Mouse (Mus musculus) left cerebral cortex, postnatal 36 days (tissue): ENCODE results near the gene Cdiptos. TPM values are rescaled to one million over a fixed set of nuclear protein-coding genes. Genes with fewer than 3 reads are reported as not detected.

Experiments used
- DNase-seq, 2 experiments: peaks; one replicate each; pipeline ENCODE4 v3.0.0; 2021 to 2022; ENCODE audit warnings: low spot score in 2 of 2, mixed read lengths in 1 of 2
- intact Hi-C: fragments of 180-260 bp; cut with DNase I; formaldehyde crosslinking; loops from one replicate; pipeline ENCODE4 v1.15.1; 2025
- total RNA-seq, 2 experiments: library from RNA; stranded (reverse); gene quantifications; 2 replicates each; pipeline ENCODE4 v1.2.3; 2021

Cdiptos gene
- total RNA-seq, 2 experiments from 2014 or later = not detected

DNA sequence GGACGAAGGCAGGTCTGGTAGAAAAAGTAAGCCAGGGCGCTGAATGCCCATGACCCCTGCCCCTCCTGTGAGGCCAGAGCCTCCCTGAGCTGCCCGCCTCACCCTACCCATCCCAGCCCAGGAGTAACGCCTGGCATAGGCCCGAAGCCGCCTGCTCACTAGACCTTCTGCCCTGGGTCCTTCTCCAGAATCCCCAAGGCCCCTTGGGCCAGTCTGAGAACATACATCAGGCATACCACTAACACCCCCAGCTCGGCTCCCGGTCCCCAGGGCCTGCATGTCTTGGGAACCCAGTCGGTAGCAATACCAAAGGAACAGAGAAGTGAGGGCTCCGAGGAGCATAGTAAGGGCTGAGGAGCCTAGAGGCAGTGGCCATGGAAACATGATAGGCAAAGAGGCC is 27.3 kb downstream of the Cdiptos start:
- intact Hi-C loops = no loop called here
- DNase-seq = no peak

DNA sequence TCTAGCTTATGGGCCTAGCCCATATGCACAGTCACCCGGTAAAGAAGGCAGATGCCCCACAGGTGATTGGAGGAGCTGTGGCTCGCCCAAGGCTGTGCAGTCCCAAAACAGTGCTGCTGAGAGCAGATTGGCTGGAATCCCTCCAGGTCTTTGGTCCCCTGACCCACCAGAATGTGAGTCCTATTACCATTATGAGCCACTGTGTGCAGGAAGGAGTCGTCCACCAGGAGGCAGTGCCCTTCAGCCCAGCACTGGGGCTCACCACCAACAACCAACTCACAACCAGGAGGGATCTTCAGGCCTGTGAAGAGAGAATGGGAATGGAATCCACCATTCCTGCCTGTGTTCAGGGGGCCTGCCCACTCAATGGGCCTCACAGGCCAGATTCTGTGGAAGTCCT is 29.4 kb downstream of the Cdiptos start:
- intact Hi-C loops = no loop called here
- no peak for DNase-seq

GRCm38 (mm10) chr7:126941801-126942200 is 34.1 kb downstream of the Cdiptos start:
- no peak for DNase-seq
- intact Hi-C loops = no loop called here

DNA sequence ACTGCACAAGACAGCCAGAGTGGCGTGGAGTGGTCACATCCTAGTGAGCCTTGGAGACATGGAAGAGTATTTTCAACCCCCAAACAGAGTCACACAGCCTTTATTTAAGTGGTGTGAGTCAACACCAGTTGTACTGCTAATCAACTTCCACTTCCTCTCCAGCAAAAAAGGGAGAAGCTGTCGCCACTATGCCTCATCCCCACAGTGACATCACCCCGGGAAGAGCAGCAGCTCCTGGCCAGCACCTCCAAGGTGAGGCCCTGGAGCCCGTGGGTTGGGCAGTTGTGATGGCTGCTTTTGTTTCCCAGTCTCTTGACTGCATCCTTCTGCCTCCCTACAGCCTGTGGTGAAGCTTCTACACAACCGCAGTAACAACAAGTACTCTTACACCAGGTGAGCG is 34.7 kb downstream of the Cdiptos start:
- no peak for DNase-seq
- intact Hi-C loops = no loop called here

GRCm38 (mm10) chr7:126932652-126933051 is 43.2 kb downstream of the Cdiptos start:
- intact Hi-C loops = no loop called here
- no peak for DNase-seq

DNA sequence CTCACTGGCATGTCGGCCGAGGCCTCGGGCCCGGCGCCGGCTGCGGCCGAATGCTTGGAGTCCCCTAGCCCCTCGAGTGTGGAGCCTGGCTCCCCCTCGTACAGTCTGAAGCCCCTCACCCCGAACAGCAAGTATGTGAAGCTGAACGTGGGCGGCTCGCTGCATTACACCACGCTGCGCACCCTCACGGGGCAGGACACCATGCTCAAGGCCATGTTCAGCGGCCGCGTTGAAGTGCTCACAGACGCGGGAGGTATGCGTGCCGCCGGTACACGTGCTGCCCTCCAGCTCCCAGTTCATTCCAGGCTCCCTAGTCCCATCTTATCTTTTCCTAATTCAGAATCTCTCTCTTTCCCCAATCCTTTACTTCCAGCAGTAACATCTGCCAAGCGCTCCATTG is 46.9 kb downstream of the Cdiptos start:
- peak in 1 of 2 experiments; percentile 43 for DNase-seq
- intact Hi-C loops = loop anchor here (5.0 kb wide), 1 partner anchor 42 kb away; no protein-coding TSS in a partner anchor

DNA sequence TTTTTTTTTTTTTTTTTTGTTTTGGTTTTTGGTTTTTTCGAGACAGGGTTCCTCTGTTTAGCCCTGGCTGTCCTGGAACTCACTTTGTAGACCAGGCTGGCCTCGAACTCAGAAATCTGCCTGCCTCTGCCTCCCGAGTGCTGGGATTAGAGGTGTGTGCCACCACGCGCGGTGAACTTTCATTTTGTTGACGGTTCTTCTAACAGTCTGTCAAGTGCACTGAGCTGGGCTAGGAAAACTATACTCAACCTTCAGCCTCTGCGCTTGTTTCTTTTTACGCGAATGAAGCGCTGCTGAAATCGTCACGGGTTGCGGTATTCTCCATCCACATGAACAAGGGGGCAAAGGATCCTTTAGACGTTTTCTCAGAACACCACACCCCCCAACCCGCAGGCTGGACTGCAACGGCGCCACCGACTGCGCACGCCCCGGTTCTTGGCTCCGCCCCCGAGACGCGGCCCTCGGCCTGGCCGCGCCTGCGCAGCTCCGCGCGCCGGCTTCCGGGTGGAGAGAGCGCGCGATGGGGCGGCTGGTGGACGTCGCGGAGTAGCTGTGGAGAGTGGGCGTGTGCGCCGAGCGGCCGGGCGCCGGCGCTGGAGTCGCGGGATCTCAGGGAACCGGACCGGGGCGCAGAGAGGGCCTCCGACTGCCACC is 47.4 kb downstream of the Cdiptos start, which contains the start of gene Kctd13:
Gene Kctd13, plus strand, starts transcription at position 496 of the 654 bp plus-strand sequence.
- DNase-seq = peak; percentile 91 to 95
- intact Hi-C loops = loop anchor here (5.0 kb wide), 1 partner anchor 41 kb away; no protein-coding TSS in a partner anchor

DNA sequence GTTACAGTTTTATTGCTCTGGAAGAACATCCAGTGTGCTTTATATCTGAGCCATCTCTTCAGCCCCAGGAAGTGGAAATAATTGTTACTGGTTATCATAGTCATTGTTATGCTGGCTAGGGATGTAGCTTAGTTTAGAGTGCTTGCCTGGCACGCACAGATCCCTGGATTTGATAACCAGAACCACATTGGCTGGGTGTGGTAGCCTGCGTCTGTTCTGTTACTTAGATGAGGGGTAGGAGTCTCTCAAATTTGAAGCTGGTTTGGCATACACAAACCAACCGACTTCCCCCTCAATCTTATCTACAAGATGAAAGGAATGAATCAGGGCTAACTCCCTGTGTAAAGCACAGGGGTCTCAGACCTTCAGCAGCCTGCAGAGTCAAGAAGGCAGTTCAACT is 49.6 kb downstream of the Cdiptos start:
- intact Hi-C loops = loop anchor here (5.0 kb wide), 1 partner anchor 39 kb away; no protein-coding TSS in a partner anchor
- no peak for DNase-seq

DNA sequence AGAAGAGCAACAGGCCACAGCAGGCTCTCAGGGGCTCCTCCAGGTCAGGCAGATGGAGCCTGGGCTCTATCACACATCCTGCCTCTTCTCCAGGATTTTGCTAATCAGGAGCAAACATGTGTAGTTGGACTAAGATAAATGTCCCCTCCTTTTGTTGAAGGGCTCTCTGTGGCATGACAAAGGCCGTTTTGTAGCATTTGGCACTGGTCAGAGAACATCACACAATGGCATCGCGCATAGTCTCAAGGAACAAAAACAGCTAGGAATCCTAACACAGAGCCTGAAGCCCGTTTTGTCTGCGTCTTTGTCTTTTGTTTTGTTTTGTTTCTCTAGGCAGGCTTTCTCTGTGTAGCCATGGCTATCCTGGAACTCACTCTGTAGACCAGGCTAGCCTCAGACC is 51.9 kb downstream of the Cdiptos start:
- intact Hi-C loops = loop anchor here (2.0 kb wide), 1 partner anchor 17 kb away; no protein-coding TSS in a partner anchor

GRCm38 (mm10) chr7:126922624-126923060 is 53.3 kb downstream of the Cdiptos start, which contains the start of gene Tmem219:
Gene Tmem219 (minus strand): TSS chr7:126922917.
- peak in 1 of 2 experiments; percentile 26 for DNase-seq
- intact Hi-C loops = loop anchor here (2.0 kb wide), 1 partner anchor 16 kb away; no protein-coding TSS in a partner anchor

More for the DNA sequence above, 51.9 kb downstream of the Cdiptos start:
- DNase-seq = no peak

Other genes starting within 250 kb of the Cdiptos start
- gene Mapk3, start 216.5 kb downstream of the Cdiptos start, total RNA-seq = 100 to 1,000 TPM; 148 to 172 TPM
- gene Gdpd3, start 209.8 kb downstream of the Cdiptos start, total RNA-seq = 1 to 10 TPM in 1 of 2 experiments, under 1 TPM in 1; 0.99 to 3.0 TPM
- gene Ypel3, start 199.1 kb downstream of the Cdiptos start, total RNA-seq = 100 to 1,000 TPM; 303 to 345 TPM
- under 1 TPM; 0.54 to 0.68 TPM for gene Tbx6, start 194.6 kb downstream of the Cdiptos start, total RNA-seq
- 10 to 100 TPM; 47.5 to 49.9 TPM for gene Ppp4c, start 183.6 kb downstream of the Cdiptos start, total RNA-seq
- gene Fam57b, start 178.4 kb downstream of the Cdiptos start, total RNA-seq = 10 to 100 TPM; 81.6 to 84.1 TPM
- not detected for gene 4930451I11Rik, start 144.5 kb downstream of the Cdiptos start, total RNA-seq
- gene Doc2a, start 128.7 kb downstream of the Cdiptos start, total RNA-seq = 10 to 100 TPM; 56.3 to 67.0 TPM
- gene Hirip3, start 114.1 kb downstream of the Cdiptos start, total RNA-seq = 10 to 100 TPM; 31.1 to 33.8 TPM
- gene Ino80e, start 113.7 kb downstream of the Cdiptos start, total RNA-seq = 10 to 100 TPM; 47.8 to 49.4 TPM
- gene Taok2, start 91.4 kb downstream of the Cdiptos start, total RNA-seq = 100 to 1,000 TPM; 152 to 156 TPM
- gene Tmem219, start 53.2 kb downstream of the Cdiptos start, total RNA-seq = 10 to 100 TPM; 22.4 to 25.3 TPM
- gene Kctd13, start 47.2 kb downstream of the Cdiptos start, total RNA-seq = 100 to 1,000 TPM; 149 to 167 TPM
- gene Asphd1, start 26.5 kb downstream of the Cdiptos start, total RNA-seq = 10 to 100 TPM; 47.2 to 53.0 TPM
- gene Sez6l2, start 25.5 kb downstream of the Cdiptos start, total RNA-seq = 100 to 1,000 TPM; 413 to 414 TPM
- gene Cdipt, start 184 bp downstream of the Cdiptos start, total RNA-seq = 100 to 1,000 TPM; 182 to 199 TPM
- gene Mvp, start 38.5 kb upstream of the Cdiptos start, total RNA-seq = 1 to 10 TPM; 6.8 to 8.6 TPM
- under 1 TPM in 1 of 2 experiments, not detected in 1; 0.99 TPM for gene Pagr1b, start 40.4 kb upstream of the Cdiptos start, total RNA-seq
- gene Pagr1a, start 41.3 kb upstream of the Cdiptos start, total RNA-seq = 10 to 100 TPM; 25.4 to 28.8 TPM
- 10 to 100 TPM; 36.5 to 50.3 TPM for gene Gm42742, start 45.0 kb upstream of the Cdiptos start, total RNA-seq
- 100 to 1,000 TPM; 213 to 222 TPM for gene Prrt2, start 45.1 kb upstream of the Cdiptos start, total RNA-seq
- 100 to 1,000 TPM; 227 to 234 TPM for gene Maz, start 50.9 kb upstream of the Cdiptos start, total RNA-seq
- gene Kif22, start 66.4 kb upstream of the Cdiptos start, total RNA-seq = 1 to 10 TPM; 5.3 to 8.2 TPM
- gene Zg16, start 111.2 kb upstream of the Cdiptos start, total RNA-seq = not detected
- 1 to 10 TPM; 1.1 to 1.3 TPM for gene AI467606, start 115.3 kb upstream of the Cdiptos start, total RNA-seq
- gene Qprt, start 146.1 kb upstream of the Cdiptos start, total RNA-seq = under 1 TPM in 1 of 2 experiments, not detected in 1; 0.63 TPM
- gene Spn, start 161.7 kb upstream of the Cdiptos start, total RNA-seq = under 1 TPM; 0.12 to 0.25 TPM
- gene Cd2bp2, start 220.0 kb upstream of the Cdiptos start, total RNA-seq = 10 to 100 TPM; 81.4 to 89.5 TPM
- gene Tbc1d10b, start 232.4 kb upstream of the Cdiptos start, total RNA-seq = 100 to 1,000 TPM in 1 of 2 experiments, 10 to 100 TPM in 1; 90.8 to 101 TPM
- 1 to 10 TPM; 1.7 to 3.9 TPM for gene Mylpf, start 232.8 kb upstream of the Cdiptos start, total RNA-seq